In the genomic region with DNA sequence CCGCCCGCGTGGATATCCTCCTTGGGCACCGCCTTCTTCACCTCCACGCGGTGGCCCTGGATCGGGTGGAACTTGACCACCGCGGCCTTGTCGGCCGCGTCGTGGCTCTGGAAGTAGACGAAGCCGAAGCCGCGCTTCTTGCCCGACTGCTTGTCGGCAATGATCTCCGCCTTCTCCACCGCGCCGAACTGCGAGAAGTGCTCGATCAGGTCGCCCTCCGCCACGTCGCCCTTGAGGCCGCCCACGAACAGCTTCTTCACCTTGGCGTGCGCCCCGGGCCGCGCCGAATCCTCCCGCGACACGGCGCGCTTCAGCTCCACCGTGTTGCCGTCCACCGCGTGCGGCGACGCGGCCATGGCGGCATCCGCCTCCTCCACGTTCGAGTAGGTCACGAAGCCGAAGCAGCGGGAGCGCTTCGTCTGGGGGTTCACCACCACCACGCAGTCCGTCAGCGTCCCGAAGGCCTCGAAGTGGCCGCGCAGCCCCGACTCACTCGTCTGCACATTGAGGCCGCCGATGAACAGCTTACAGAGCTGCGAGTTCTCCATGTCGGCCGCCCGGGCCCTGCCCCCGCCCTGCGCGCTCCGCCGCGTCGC, we compare ENCODE assay signal across 8 mouse cellular contexts. TPM values are rescaled to one million over a fixed set of nuclear protein-coding genes. Genes with fewer than 3 reads are reported as not detected.
A peak's percentile ranks its signal among the peaks of the same experiment; 100 is the strongest.
DNase-seq lines count a peak whose midpoint lies in the region; ATAC-seq lines count a peak whose summit lies in the region.

No protein-coding gene starts in this region.

- ATAC-seq in embryonic facial prominence, embryonic 15.5 days (ENCODE audit: insufficient number of reproducible peaks, low FRiP score, low TSS enrichment, low read depth): peak; percentile 37
- no peak for ATAC-seq in heart, embryonic 13.5 days (ENCODE audit: extremely low read depth, insufficient number of reproducible peaks, low FRiP score, low TSS enrichment)
- peak; percentile 37 for ATAC-seq in lung, embryonic 16.5 days (ENCODE audit: low read depth)

- H3K4me2 ChIP-seq in embryonic facial prominence, embryonic 15.5 days (replicated peaks): peak overlapping the region; percentile 63
- peak overlapping the region; percentile 88 for H3K4me2 ChIP-seq in heart, embryonic 13.5 days
- peak overlapping the region; percentile 78 for H3K4me2 ChIP-seq in lung, embryonic 16.5 days (ENCODE audit: low read depth, low read length)

- peak; percentile 80 for DNase-seq in CD4-positive, CD25-positive, alpha-beta regulatory T cell, adult 2 months (ENCODE audit: low read depth, low spot score)
- peak; percentile 28 for DNase-seq in MEL-GATA-1-ER (ENCODE audit: extremely low read depth, low read depth)
- peak; percentile 57 to 70 for DNase-seq in layer of hippocampus, adult 8-10 months (ENCODE audit: low spot score in 2 of 2)
- DNase-seq in retina, postnatal 7 days (ENCODE audit: low read depth, low spot score): peak; percentile 47
- DNase-seq in B cell, adult 2 months: no peak

- under 1% methylated on average over 81 of the region's 81 CpGs for WGBS in embryonic facial prominence, embryonic 15.5 days
- WGBS in heart, embryonic 13.5 days: under 1% methylated on average over 81 of the region's 81 CpGs
- under 1% methylated on average over 78 of the region's 81 CpGs for WGBS in lung, embryonic 16.5 days

- H3K9ac ChIP-seq in embryonic facial prominence, embryonic 15.5 days: peak overlapping the region; percentile 94
- peak overlapping the region; percentile 100 for H3K9ac ChIP-seq in heart, embryonic 13.5 days
- H3K9ac ChIP-seq in lung, embryonic 16.5 days (ENCODE audit: low read length): peak overlapping the region; percentile 99

- H3K4me1 ChIP-seq in embryonic facial prominence, embryonic 15.5 days: peaks cover 16% of the 10 kb centered on the region
- peaks cover 39% of the 10 kb centered on the region for H3K4me1 ChIP-seq in heart, embryonic 13.5 days
- peaks cover 31% of the 10 kb centered on the region for H3K4me1 ChIP-seq in lung, embryonic 16.5 days (replicated peaks; ENCODE audit: control insufficient read depth, insufficient read depth, low read length)

- H3K9me3 ChIP-seq in embryonic facial prominence, embryonic 15.5 days (replicated peaks): no peaks in the 10 kb centered on the region
- H3K9me3 ChIP-seq in heart, embryonic 13.5 days: no peaks in the 10 kb centered on the region
- H3K9me3 ChIP-seq in lung, embryonic 16.5 days (ENCODE audit: control insufficient read depth, low read length): no peaks in the 10 kb centered on the region

- peak overlapping the region; percentile 87 for H3K4me3 ChIP-seq in embryonic facial prominence, embryonic 15.5 days (replicated peaks)
- H3K4me3 ChIP-seq in heart, embryonic 13.5 days: peak overlapping the region; percentile 98
- peak overlapping the region; percentile 97 for H3K4me3 ChIP-seq in lung, embryonic 16.5 days (ENCODE audit: low read length)

- no peaks in the 10 kb centered on the region for H3K27me3 ChIP-seq in embryonic facial prominence, embryonic 15.5 days
- H3K27me3 ChIP-seq in heart, embryonic 13.5 days (replicated peaks): no peaks in the 10 kb centered on the region
- H3K27me3 ChIP-seq in lung, embryonic 16.5 days (ENCODE audit: control insufficient read depth, insufficient read depth, low read depth, low read length): no peaks in the 10 kb centered on the region

- peak overlapping the region; percentile 99 for H3K27ac ChIP-seq in embryonic facial prominence, embryonic 15.5 days (replicated peaks)
- H3K27ac ChIP-seq in heart, embryonic 13.5 days (replicated peaks): peak overlapping the region; percentile 97
- H3K27ac ChIP-seq in lung, embryonic 16.5 days (ENCODE audit: low read length): peak overlapping the region; percentile 99

- H3K36me3 ChIP-seq in embryonic facial prominence, embryonic 15.5 days: no peaks in the 10 kb centered on the region
- H3K36me3 ChIP-seq in heart, embryonic 13.5 days: peaks cover 15% of the 10 kb centered on the region
- peaks cover 5% of the 10 kb centered on the region; the same call in 1 of the 2 replicates for H3K36me3 ChIP-seq in lung, embryonic 16.5 days (ENCODE audit: control insufficient read depth, insufficient read depth, low read length)

RNA-seq across cellular contexts. Expression of a gene that starts 0.5 kb away (rescaled TPM):
- 32.8 and 33.5 TPM in 2 replicates for polyA plus RNA-seq in embryonic facial prominence, embryonic 15.5 days (2015; fragmentation: Nextera tagmentation; extraction: Ambion mirVana)
- polyA plus RNA-seq in heart, embryonic 13.5 days (2015; fragmentation: Nextera tagmentation; extraction: Ambion mirVana): 18.6 and 18.8 TPM in 2 replicates
- total RNA-seq in layer of hippocampus, adult 8-10 months (2022): 100 to 1,000 TPM in 2 of 4 experiments, 10 to 100 TPM in 2; 91.1 to 119 (median 106) TPM
- polyA plus RNA-seq in lung, embryonic 16.5 days (2015; fragmentation: Nextera tagmentation; extraction: Ambion mirVana): 28.8 and 32.9 TPM in 2 replicates

RNA-seq across cellular contexts. Expression of a gene that starts 14.5 kb away (rescaled TPM):
- 3.6 and 3.8 TPM in 2 replicates for polyA plus RNA-seq in embryonic facial prominence, embryonic 15.5 days (2015; fragmentation: Nextera tagmentation; extraction: Ambion mirVana)
- polyA plus RNA-seq in heart, embryonic 13.5 days (2015; fragmentation: Nextera tagmentation; extraction: Ambion mirVana): 4.6 and 5.5 TPM in 2 replicates
- 10 to 100 TPM; 33.8 to 50.3 (median 42.2) TPM for total RNA-seq in layer of hippocampus, adult 8-10 months (2022)
- polyA plus RNA-seq in lung, embryonic 16.5 days (2015; fragmentation: Nextera tagmentation; extraction: Ambion mirVana): 4.4 and 4.6 TPM in 2 replicates

RNA-seq across cellular contexts. Expression of a gene that starts 29.6 kb away (rescaled TPM):
- 32.6 and 36.3 TPM in 2 replicates for polyA plus RNA-seq in embryonic facial prominence, embryonic 15.5 days (2015; fragmentation: Nextera tagmentation; extraction: Ambion mirVana)
- polyA plus RNA-seq in heart, embryonic 13.5 days (2015; fragmentation: Nextera tagmentation; extraction: Ambion mirVana): 26.0 and 28.7 TPM in 2 replicates
- total RNA-seq in layer of hippocampus, adult 8-10 months (2022): 10 to 100 TPM; 29.5 to 39.2 (median 33.4) TPM
- polyA plus RNA-seq in lung, embryonic 16.5 days (2015; fragmentation: Nextera tagmentation; extraction: Ambion mirVana): 37.2 and 41.8 TPM in 2 replicates

Comparison
In these comparisons a context has a peak if more than half of its experiments do, and no peak if none do; other contexts are left out.
1. DNase-seq: peak in CD4-positive, CD25-positive, alpha-beta regulatory T cell, adult 2 months (single experiment), MEL-GATA-1-ER (single experiment), layer of hippocampus, adult 8-10 months (2 of 2) and retina, postnatal 7 days (single experiment); none in B cell, adult 2 months (0 of 2).
2. Peak in every context shown above with its lines, with median percentiles within 50 percentile points of each other: H3K27ac ChIP-seq, H3K4me2 ChIP-seq, H3K4me3 ChIP-seq and H3K9ac ChIP-seq.